Mouse (Mus musculus): Measurements from ENCODE around the gene Acsm4. TPM values are rescaled to one million over a fixed set of nuclear protein-coding genes. Genes with fewer than 3 reads are reported as not detected.
A peak's percentile ranks its signal among the peaks of the same experiment; 100 is the strongest.
"Not testable (repeated sequence)": the region's sequence is repeated elsewhere in the genome, so short reads cannot be mapped to it uniquely, and the experiment has no call there.

Acsm4 gene
- not detected for total RNA-seq (2022)

DNA sequence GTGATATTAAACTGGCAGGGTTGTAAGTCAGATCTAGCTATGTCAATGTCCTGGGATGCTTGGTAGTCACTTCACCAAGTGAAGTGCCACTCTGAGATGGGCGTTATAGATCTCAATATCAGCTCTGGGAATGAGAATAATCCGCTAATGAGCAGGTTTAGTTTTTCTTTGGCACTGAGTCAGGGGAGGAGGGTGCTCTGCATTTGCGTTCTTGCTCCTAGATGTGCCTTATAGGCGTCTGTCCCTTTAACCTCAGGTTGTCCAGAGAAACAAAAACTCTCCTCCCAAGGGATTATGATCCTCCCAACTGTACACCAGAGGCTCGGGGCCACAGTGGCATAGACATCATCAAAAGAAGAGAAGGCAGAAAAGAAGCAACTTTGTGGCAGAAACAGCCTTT lies at the start of gene Acsm4:
Acsm4 (plus strand) TSS at position 301 of the 400 bp plus-strand sequence.
- no peak for DNase-seq (ENCODE audit: low spot score in 2 of 2)

- DNase-seq (ENCODE audit: low spot score in 2 of 2), result no peak
Observed at GRCm38 (mm10) chr7:119642307-119642706, 47.5 kb upstream of the Acsm4 start.

- DNase-seq (ENCODE audit: low spot score in 2 of 2), result no peak
Observed at GRCm38 (mm10) chr7:119667893-119668292, 21.9 kb upstream of the Acsm4 start.

DNA sequence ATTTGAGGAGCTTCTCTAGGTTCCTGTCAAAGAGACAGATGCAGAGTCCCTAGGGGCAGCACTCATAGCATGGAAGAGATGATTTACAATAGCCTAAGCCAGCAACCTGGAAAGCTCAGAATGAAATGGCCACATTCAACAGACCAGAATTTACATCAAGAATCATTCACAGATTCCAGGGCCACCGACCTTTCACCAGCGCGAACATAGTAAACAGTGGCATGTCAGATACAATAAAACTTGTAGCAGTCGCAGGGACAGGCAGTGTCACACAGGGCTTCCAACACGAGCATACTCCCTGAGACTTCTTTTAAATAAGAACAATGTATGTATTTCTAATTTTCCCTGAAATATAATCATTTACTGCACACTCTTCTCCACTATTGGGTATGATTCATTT lies 19.4 kb upstream of the Acsm4 start:
- DNase-seq (ENCODE audit: low spot score in 2 of 2), result no peak

DNA sequence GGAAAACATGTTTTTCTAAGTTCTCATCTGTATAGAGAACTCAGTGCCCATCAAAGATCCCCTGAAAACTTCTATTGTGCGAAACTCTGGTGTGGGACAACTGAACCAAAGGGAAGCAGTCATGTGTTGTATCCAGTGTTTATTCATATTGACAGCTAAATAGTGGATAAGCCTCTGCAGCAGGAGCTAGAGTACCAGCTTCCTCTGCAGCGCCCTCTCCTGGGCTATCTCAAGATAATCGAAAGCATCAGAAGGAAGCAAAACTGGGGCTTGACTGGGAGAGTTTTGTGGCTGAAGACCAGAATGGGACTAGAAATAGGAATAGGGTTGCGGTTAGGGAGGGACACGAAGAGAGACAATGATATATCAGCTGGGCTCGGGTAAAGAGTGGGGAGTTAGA lies 18.9 kb upstream of the Acsm4 start:
- DNase-seq (ENCODE audit: low spot score in 2 of 2), result no peak

DNA sequence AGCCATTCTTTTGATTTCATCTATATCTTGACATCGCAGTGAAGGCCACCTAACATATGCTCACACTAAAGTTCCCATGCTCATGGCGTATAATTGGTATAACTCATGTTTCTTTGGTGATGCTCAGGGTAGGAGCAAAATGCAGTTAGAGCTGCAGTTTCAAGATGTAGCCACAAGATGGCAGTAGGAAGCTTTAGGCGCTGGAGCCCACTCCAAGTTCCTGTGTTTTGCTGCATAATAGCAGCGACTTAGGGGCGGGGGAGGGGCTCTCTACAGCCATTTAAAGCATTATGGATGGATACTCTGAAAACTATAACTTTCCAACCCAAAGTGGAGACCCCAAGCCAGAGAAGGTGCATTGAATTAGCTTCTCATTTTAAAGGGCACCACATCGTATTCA lies 16.4 kb upstream of the Acsm4 start:
- no peak for DNase-seq (ENCODE audit: low spot score in 2 of 2)

DNA sequence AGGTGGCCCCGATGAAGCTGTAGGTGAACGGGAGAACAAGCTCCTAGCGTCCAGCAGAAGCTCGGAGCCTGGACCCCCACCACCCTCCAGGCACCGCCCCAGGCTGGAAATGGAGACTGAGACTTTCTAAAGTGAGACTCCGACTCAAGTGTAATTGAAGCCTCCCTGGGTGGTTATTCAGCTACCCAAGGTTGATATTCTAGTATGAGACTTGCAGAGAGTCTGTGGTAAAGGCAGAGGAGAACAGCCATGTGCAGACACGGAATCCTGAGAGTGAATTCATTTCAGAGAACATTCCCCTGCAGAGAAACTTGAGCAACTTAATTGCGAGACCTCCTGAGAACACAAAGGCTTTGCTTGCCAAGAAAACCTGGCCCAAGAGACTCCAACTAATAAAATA lies 9.7 kb upstream of the Acsm4 start:
- DNase-seq (ENCODE audit: low spot score in 2 of 2), result no peak

- DNase-seq (ENCODE audit: low spot score in 2 of 2), result no peak
Observed at GRCm38 (mm10) chr7:119682699-119683098, 7.1 kb upstream of the Acsm4 start.

GRCm38 (mm10) chr7:119692302-119692701 lies 2.5 kb downstream of the Acsm4 start:
- DNase-seq (ENCODE audit: low spot score in 2 of 2), result no peak

- no peak for DNase-seq (ENCODE audit: low spot score in 2 of 2)
Observed at GRCm38 (mm10) chr7:119694926-119695325, 5.1 kb downstream of the Acsm4 start.

DNA sequence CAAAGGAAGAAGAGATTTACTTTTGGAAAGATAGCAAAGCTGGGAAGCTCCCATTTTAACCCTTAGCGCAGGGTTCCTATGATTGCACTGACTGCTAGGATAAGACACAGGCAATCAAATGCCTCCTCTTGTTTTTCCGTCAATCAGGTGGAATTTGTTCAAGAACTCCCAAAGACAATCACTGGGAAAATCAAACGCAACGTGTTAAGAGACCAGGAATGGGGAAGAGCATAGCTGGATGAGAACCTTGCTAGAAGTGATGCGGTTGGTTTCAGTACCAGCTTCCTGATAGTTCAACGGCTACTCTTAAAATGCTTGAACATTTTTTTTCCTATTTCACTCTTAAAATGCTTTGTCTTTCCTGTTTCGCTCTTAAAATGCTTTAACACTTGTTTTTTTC lies 24.3 kb downstream of the Acsm4 start:
- no peak for DNase-seq (ENCODE audit: low spot score in 2 of 2)

GRCm38 (mm10) chr7:119720253-119720946 lies 30.6 kb downstream of the Acsm4 start, which contains the start of gene Thumpd1:
Thumpd1 (minus strand) TSS chr7:119720798.
- peak; percentile 79 to 83 for DNase-seq (ENCODE audit: low spot score in 2 of 2)

DNA sequence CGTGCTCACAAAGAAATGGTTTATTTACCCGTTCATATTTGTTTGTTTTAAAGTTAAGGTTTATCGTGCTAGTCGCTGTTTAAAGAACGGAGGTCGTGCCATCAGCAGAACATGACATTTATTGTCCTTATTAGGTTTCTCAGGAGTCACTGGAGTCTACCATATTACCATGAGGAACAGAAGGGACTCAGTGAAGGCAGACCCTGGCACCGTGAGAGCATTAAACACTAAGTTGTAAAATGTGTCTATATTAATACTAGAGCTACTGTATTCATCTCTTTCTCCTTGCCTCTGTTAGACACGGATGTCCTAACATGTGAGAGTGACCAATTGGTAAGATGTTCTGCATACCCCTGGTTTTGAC lies 31.1 kb downstream of the Acsm4 start:
- DNase-seq (ENCODE audit: low spot score in 2 of 2), result no peak

GRCm38 (mm10) chr7:119727621-119728020 lies 37.8 kb downstream of the Acsm4 start:
- no peak for DNase-seq (ENCODE audit: low spot score in 2 of 2)

GRCm38 (mm10) chr7:119731262-119731661 lies 41.4 kb downstream of the Acsm4 start:
- DNase-seq (ENCODE audit: low spot score in 2 of 2), result not testable (repeated sequence)

- no peak for DNase-seq (ENCODE audit: low spot score in 2 of 2)
Observed at GRCm38 (mm10) chr7:119738877-119739276, 49.1 kb downstream of the Acsm4 start.

- not testable (repeated sequence) for DNase-seq (ENCODE audit: low spot score in 2 of 2)
Observed at GRCm38 (mm10) chr7:119739798-119740468, 50.1 kb downstream of the Acsm4 start.

GRCm38 (mm10) chr7:119744321-119744720 lies 54.5 kb downstream of the Acsm4 start:
- DNase-seq (ENCODE audit: low spot score in 2 of 2), result no peak

- DNase-seq (ENCODE audit: low spot score in 2 of 2), result no peak
Observed at GRCm38 (mm10) chr7:119745869-119746268, 56.0 kb downstream of the Acsm4 start.

DNA sequence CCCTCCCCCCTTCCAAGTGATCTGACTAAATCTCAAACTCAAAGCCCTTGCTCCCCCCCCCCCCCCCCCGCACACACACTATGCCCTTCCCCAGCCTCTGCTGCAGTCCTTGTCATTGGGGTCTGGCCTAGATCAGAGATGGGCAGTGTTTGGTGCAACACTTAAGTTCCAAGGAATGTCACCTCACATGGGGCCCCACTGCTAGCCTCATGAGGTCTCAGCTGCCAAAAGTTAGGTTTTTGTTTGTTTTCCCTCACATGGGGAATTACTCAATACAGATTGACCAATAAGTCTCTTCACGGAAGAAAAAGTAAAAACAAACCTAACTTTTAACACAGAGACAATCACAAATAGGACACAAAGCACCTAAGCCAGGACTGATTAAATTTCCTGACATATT lies 58.9 kb downstream of the Acsm4 start:
- DNase-seq (ENCODE audit: low spot score in 2 of 2), result no peak

GRCm38 (mm10) chr7:119749942-119750341 lies 60.1 kb downstream of the Acsm4 start:
- DNase-seq (ENCODE audit: low spot score in 2 of 2), result no peak

GRCm38 (mm10) chr7:119753696-119754095 lies 63.9 kb downstream of the Acsm4 start:
- DNase-seq (ENCODE audit: low spot score in 2 of 2), result no peak

DNA sequence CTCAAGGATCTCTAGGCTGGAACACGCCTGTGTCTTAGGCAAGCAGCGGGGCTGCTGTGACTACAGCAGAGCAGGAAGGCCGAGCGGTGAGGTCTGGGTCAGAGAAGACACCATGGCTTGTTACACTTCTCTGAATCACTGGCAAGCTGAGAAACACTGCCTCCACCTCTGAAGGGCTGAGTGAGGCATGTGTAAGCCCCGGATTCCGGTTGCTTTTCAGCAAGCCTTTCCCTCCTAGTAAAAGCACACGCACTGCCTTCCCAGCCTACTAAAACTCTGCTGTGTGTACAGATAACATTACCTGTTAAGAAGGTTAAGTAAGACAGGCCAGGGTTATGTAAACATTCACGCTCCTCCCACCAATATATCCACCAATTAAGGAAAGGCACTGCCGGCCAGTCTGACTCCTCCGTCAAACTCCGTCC lies 70.7 kb downstream of the Acsm4 start, which contains the start of gene Acsm3:
Acsm3 (plus strand) TSS at position 397 of the 425 bp plus-strand sequence.
- no peak for DNase-seq (ENCODE audit: low spot score in 2 of 2)

Data from gastrocnemius, adult 8-10 months (tissue).